Comparison of ENCODE assay signal across 12 mouse cellular contexts in genomic region chr8:105355179-105356024, GRCm38 (mm10). TPM values are rescaled to one million over a fixed set of nuclear protein-coding genes. Genes with fewer than 3 reads are reported as not detected.
DNase-seq lines count a peak whose midpoint lies in the region; ATAC-seq and TF ChIP-seq lines count a peak whose summit lies in the region.
"Had no signal": no experiment of that assay in that cellular context is flagged by ENCODE, and none has a peak within 500 bp of the region (broad histone marks: within the 10 kb centered on the region; RNA-seq: fewer than 3 reads in every experiment).

No protein-coding gene starts in this region.

- WGBS in lung, postnatal 0 days = 65% methylated on average over 26 of the region's 26 CpGs
- 68% methylated on average over 26 of the region's 26 CpGs for WGBS in kidney, adult 2 months

- no peak overlapping the region for H3K9ac ChIP-seq in lung, postnatal 0 days (replicated peaks; ENCODE audit: low read depth)
- H3K9ac ChIP-seq: embryonic facial prominence, embryonic 12.5 days; liver, embryonic 15.5 days; neural tube, embryonic 12.5 days had no signal

- DNase-seq in lung, postnatal 36 days = peak; percentile 51
- no peak for DNase-seq in lung, postnatal 0 days (ENCODE audit: low spot score)
- peak; percentile 85 for DNase-seq in embryo, embryonic 10 days (ENCODE audit: low spot score)
- DNase-seq in kidney, adult 2 months = peak; percentile 75
- DNase-seq in thymus, postnatal 25 days = peak; percentile 65
- DNase-seq in ovary, postnatal 36 days (ENCODE audit: low spot score) = no peak
- DNase-seq: adrenal gland, postnatal 25 days had no signal

- H3K9me3 ChIP-seq in lung, postnatal 0 days (ENCODE audit: low read length) = no peaks in the 10 kb centered on the region
- H3K9me3 ChIP-seq: embryonic facial prominence, embryonic 12.5 days; liver, embryonic 15.5 days; neural tube, embryonic 12.5 days had no signal

- no peak overlapping the region for H3K4me2 ChIP-seq in lung, postnatal 0 days (replicated peaks; ENCODE audit: low read depth, low read length)
- H3K4me2 ChIP-seq: embryonic facial prominence, embryonic 12.5 days; liver, embryonic 15.5 days; neural tube, embryonic 12.5 days had no signal

- no peaks in the 10 kb centered on the region for H3K27me3 ChIP-seq in lung, postnatal 0 days (replicated peaks; ENCODE audit: insufficient read depth, low read length)
- H3K27me3 ChIP-seq in kidney, adult 2 months (replicated peaks; ENCODE audit: control insufficient read depth, insufficient read depth, low read length) = no peaks in the 10 kb centered on the region
- H3K27me3 ChIP-seq: embryonic facial prominence, embryonic 12.5 days; neural tube, embryonic 12.5 days had no signal

- TF ChIP-seq CTCF in lung, postnatal 0 days (IDR thresholded peaks at IDR 0.05) = no peak
- no peak for TF ChIP-seq CTCF in kidney, adult 2 months (conservative IDR thresholded peaks at IDR 0.05; ENCODE audit: insufficient read depth, insufficient read length, low read depth, low read length)

- no peak overlapping the region for H3K4me3 ChIP-seq in lung, postnatal 0 days (ENCODE audit: low read depth, low read length)
- 0 out of 2 replicates have a peak overlapping the region, but pooled peaks have one; percentile 19 for H3K4me3 ChIP-seq in kidney, adult 2 months (ENCODE audit: insufficient read depth, low read depth, low read length)
- H3K4me3 ChIP-seq: embryonic facial prominence, embryonic 12.5 days; liver, embryonic 15.5 days; neural tube, embryonic 12.5 days had no signal

- H3K4me1 ChIP-seq in lung, postnatal 0 days (ENCODE audit: insufficient read depth, low read depth, low read length) = no peaks in the 10 kb centered on the region
- H3K4me1 ChIP-seq in kidney, adult 2 months (ENCODE audit: control insufficient read depth, insufficient read depth, low read length) = no peaks in the 10 kb centered on the region
- H3K4me1 ChIP-seq: liver, embryonic 15.5 days had no signal

- no peak overlapping the region for H3K27ac ChIP-seq in lung, postnatal 0 days (ENCODE audit: low read length)
- H3K27ac ChIP-seq in kidney, adult 2 months (ENCODE audit: insufficient read depth, low read depth, low read length) = peak overlapping the region; percentile 19; the same call in 1 of the 2 replicates
- H3K27ac ChIP-seq: embryonic facial prominence, embryonic 12.5 days; liver, embryonic 15.5 days; neural tube, embryonic 12.5 days had no signal

- no peak for TF ChIP-seq POLR2A in kidney, adult 2 months (IDR thresholded peaks at IDR 0.05; ENCODE audit: low read depth, low read length)

- no peaks in the 10 kb centered on the region for H3K36me3 ChIP-seq in lung, postnatal 0 days (ENCODE audit: insufficient read depth, low read length)
- H3K36me3 ChIP-seq in kidney, adult 2 months (ENCODE audit: control insufficient read depth, insufficient read depth, low read length) = no peaks in the 10 kb centered on the region
- H3K36me3 ChIP-seq: liver, embryonic 15.5 days had no signal

- TF ChIP-seq EP300 in lung, postnatal 0 days (IDR thresholded peaks at IDR 0.05) = no peak

- no peak; the same call in 1 of the 2 replicates for ATAC-seq in lung, postnatal 0 days
- no peak for ATAC-seq in monocyte, adult 5-6 weeks (replicated peaks; ENCODE audit: insufficient number of reproducible peaks, low FRiP score, low TSS enrichment, poor library complexity, severe bottlenecking)

RNA-seq across cellular contexts. Expression of gene Slc9a5, which starts 6.8 kb away (rescaled TPM):
- 1.7 and 1.9 TPM in 2 replicates for polyA plus RNA-seq in lung, postnatal 0 days (2015; fragmentation: Nextera tagmentation; extraction: Ambion mirVana)
- 1.9 and 2.5 TPM in 2 replicates for polyA plus RNA-seq in kidney, adult 2 months (2012; rRNA removed)
- 0.10 TPM in 1 of 3 replicates, not detected in the others for total RNA-seq in monocyte, adult 5-6 weeks (2017)

RNA-seq across cellular contexts. Expression of gene Fhod1, which starts 7.6 kb away (rescaled TPM):
- polyA plus RNA-seq in lung, postnatal 0 days (2015; fragmentation: Nextera tagmentation; extraction: Ambion mirVana) = 8.7 and 10.5 TPM in 2 replicates
- polyA plus RNA-seq in kidney, adult 2 months (2012; rRNA removed) = 18.2 and 20.0 TPM in 2 replicates
- 6.5 to 14.7 TPM (median 8.4 TPM) in 3 replicates for total RNA-seq in monocyte, adult 5-6 weeks (2017)

RNA-seq across cellular contexts. Expression of gene Plekhg4, which starts 17.7 kb away (rescaled TPM):
- 0.20 and 0.26 TPM in 2 replicates for polyA plus RNA-seq in lung, postnatal 0 days (2015; fragmentation: Nextera tagmentation; extraction: Ambion mirVana)
- polyA plus RNA-seq in kidney, adult 2 months (2012; rRNA removed) = 0.14 and 0.18 TPM in 2 replicates
- 0.49 TPM in 1 of 3 replicates, not detected in the others for total RNA-seq in monocyte, adult 5-6 weeks (2017)
- total RNA-seq: heart, postnatal 36 days had no signal
- polyA plus RNA-seq: liver, embryonic 15.5 days had no signal

RNA-seq across cellular contexts. Expression of gene Tmem208, which starts 29.2 kb away (rescaled TPM):
- 116 and 141 TPM in 2 replicates for polyA plus RNA-seq in lung, postnatal 0 days (2015; fragmentation: Nextera tagmentation; extraction: Ambion mirVana)
- 113 and 116 TPM in 2 replicates for polyA plus RNA-seq in kidney, adult 2 months (2012; rRNA removed)
- total RNA-seq in monocyte, adult 5-6 weeks (2017) = 36.6 to 48.0 TPM (median 42.8 TPM) in 3 replicates

RNA-seq across cellular contexts. Expression of gene Lrrc29, which starts 29.3 kb away (rescaled TPM):
- polyA plus RNA-seq in lung, postnatal 0 days (2015; fragmentation: Nextera tagmentation; extraction: Ambion mirVana) = 4.2 and 7.5 TPM in 2 replicates
- 11.0 and 14.1 TPM in 2 replicates for polyA plus RNA-seq in kidney, adult 2 months (2012; rRNA removed)
- 1.3 to 2.8 TPM (median 1.7 TPM) in 3 replicates for total RNA-seq in monocyte, adult 5-6 weeks (2017)

Comparison
In these comparisons a context has a peak if more than half of its experiments do, and no peak if none do; other contexts are left out.
1. DNase-seq: peak in lung, postnatal 36 days (single experiment), embryo, embryonic 10 days (single experiment), kidney, adult 2 months (single experiment) and thymus, postnatal 25 days (single experiment); none in lung, postnatal 0 days (single experiment) and ovary, postnatal 36 days (single experiment).